Mouse (Mus musculus): ENCODE measurements at regions not wholly inside any gene's neighbourhood (a gene's known extent, or its start where the extent isn't known, plus 50 kb on each side); places are given as distances from the start of the nearest gene placed in this dataset.

DNA sequence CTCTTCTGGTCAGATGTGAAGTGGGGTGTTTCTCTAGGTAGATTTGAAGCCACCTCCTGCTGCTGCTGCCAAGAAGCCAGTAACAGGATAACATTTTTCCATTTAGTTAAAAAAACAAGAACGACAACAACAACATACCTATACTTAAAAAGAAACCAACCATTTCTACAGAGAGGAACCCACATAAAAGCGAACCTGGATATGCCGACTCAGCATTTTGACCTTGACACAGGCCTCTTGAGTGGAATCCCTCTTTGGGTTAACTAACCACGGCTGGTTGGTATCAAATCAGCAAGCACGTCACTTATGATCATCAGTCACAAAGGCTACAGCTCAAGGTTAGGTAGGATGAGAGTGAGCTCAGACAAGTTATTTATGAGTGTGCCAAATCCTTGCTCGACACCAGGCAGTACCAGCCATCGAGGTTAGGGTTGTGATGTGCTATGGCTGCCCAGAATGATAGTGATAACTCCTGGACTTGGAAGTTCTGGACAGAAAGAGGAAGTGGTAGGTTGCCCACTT lies 269.7 kb downstream of the Cbln1 start:
- no peak for DNase-seq (ENCODE audit: low spot score in 2 of 2)

DNA sequence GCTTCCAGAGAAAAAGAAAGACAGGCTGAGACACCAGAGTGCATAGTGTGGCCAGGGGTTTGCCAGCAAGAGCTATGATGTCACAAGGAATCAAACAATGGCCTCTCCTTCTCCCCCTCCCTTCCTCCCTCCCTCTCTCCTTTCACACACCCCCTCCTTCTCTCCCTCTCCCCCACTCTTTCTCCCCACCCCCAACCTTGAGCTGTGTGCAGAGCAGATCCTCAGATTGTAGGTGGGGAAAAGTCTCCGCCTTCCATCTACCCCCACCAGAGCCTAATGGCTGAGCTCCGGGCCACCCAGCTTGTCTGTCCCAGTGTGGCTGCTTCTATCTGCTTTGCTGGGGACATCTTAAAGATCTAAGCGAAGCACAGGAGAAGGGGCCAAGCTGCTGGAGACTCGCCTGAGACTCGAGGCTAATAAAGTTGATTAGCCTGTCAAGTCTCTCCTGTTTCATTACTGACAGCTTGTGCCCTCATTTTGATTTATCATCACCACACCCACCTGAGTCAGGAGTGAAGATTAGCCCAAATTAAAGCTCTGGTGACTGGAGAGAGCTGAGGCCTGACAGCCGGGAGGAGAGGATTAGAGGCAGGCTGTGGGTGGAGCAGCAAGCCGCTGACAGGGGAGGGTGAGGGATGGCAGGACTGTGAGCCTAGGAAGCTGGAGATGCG lies 272.8 kb downstream of the Cbln1 start:
- DNase-seq (ENCODE audit: low spot score in 2 of 2): no peak

- no peak for DNase-seq (ENCODE audit: low spot score in 2 of 2)
Observed at GRCm38 (mm10) chr8:87197867-87198536, 274.4 kb downstream of the Cbln1 start.

DNA sequence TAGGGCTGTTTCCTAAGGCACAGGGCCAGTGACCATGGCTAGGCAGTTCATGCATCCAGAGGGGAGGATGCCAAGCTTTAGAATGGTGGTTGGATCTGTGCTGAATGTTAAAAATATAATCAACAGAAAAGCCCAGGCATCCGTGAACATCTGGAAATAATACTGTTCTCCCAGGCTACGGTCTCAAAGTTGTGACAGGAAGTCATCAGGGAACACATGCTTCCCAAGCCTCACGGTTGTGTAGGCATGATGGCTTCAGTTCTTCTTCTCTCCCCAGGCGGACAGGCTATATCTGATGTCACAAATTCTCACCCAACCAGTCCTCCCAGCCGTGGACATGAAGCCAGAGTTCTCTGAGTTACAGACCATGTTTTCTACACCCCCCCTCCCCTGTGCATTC lies 275.4 kb downstream of the Cbln1 start:
- no peak for DNase-seq (ENCODE audit: low spot score in 2 of 2)

DNA sequence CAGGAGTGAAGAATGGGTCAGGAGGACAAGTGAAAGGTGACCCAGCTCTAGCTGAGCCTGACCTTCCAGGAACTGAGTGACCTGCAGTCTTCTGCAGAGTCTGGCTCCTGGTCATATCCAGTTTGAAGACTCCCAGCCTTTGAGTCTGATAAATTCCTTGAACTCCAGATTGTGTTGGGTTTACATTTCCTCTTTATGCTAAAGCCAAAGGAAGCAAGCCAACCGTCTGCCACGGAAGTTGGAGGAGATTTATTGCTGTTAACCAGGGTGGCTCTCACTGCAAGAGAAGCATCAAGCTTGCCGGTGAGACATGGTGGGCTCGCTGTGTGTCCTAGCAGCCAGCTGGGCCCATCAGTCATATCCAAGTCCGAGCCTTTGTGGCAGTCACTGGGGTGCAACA lies 276.4 kb downstream of the Cbln1 start:
- no peak for DNase-seq (ENCODE audit: low spot score in 2 of 2)

GRCm38 (mm10) chr8:87189791-87190385 lies 282.5 kb downstream of the Cbln1 start:
- DNase-seq (ENCODE audit: low spot score in 2 of 2): no peak

DNA sequence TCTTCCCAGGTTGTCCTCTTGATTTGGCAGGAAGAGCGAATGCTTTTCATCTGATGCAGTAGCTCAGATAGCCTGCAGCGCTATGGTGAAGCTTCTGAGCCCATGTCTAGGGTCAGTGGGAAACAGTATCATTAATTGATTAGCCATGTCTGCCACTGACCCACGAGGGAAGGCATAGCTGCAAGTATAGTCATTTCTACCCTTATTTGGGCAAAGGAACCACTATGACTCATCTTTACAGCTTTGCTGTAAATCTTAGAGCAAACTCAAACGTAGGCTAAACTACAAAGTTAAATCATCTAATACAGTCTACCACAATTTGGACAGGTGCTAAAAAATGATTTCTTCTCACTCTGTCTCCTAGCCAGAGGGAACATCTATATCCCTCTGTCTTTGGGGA lies 289.5 kb downstream of the Cbln1 start:
- DNase-seq (ENCODE audit: low spot score in 2 of 2): no peak

DNA sequence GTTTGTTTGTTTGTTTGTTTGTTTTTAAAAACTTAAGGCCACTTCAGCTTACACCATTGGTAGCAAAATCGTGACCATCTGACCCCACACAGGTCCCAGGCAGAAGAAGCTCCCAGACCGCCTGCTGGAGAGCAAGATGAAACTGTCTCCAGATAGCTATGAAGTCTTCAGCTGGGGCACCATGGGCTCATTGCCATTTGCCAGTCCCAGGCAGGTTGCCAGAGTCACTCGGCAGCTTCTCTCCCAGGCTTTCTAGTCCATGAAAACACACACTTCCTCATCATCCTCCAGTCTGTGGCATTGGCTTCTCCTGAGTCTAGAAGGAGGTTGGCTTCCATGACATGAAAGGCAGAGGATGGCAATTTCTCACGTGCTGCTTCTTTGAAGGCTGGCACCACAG lies 293.5 kb upstream of the N4bp1 start:
- DNase-seq (ENCODE audit: low spot score in 2 of 2): no peak

DNA sequence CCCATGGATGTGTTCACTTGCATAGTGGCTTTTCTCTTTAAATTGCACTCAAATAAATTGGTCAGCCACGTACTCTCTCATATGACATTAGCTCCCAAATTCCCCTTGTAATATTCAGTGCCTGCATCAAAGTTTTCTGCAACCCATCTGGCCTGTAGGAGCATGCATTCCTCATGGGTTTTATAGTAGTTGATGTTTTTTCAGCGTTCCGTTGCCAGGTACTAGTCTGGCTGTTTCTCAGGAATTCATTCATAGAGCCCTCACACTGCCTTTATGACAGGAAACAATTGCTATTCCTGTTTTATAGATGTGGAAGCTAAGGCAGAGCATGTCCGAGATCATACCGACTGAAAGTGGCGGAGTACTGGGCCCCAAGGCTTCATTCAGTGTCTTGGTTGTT lies 292.6 kb upstream of the N4bp1 start:
- DNase-seq (ENCODE audit: low spot score in 2 of 2): no peak

DNA sequence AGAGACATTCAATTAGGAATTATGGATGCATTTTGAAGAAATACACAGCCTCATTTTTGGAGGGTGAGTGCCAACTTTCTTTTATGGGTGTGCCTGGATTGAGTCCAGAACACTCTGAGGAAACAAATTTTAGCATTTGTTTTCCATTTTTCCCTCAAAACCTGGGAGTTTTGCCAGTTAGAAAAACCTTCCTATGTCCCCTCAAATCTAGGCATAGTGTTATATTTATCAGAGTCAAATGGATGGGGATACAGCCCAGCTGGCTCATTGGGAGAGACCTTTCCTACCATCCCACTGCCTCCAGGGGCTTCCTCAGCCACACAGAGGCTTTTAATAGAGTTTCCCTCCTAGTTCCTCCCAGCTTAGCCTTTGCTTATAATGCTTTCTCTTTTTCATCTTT lies 290.0 kb upstream of the N4bp1 start:
- DNase-seq (ENCODE audit: low spot score in 2 of 2): no peak

GRCm38 (mm10) chr8:87173720-87174119 lies 288.7 kb upstream of the N4bp1 start:
- no peak for DNase-seq (ENCODE audit: low spot score in 2 of 2)

DNA sequence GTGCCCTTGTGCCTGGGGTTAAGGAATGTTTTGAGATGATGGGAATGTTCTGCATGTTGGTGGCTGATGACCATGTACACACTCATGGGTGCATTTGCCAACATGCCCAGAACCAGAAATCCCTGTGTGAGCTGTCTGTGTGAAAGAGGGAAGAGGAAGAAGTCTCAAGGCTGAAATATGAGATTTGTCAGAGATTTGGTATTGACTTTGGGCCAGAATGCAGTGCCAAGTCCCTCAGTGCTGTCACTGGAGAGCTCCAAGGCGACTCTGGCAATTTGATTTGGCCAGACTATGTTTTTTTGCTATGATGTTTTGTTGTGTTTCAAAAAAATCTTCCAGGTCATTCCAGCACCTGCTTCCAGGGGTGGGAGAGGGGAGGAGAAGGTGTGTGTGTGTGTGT lies 281.7 kb upstream of the N4bp1 start:
- DNase-seq (ENCODE audit: low spot score in 2 of 2): no peak

- no peak for DNase-seq (ENCODE audit: low spot score in 2 of 2)
Observed at GRCm38 (mm10) chr8:87160416-87160815, 275.4 kb upstream of the N4bp1 start.

DNA sequence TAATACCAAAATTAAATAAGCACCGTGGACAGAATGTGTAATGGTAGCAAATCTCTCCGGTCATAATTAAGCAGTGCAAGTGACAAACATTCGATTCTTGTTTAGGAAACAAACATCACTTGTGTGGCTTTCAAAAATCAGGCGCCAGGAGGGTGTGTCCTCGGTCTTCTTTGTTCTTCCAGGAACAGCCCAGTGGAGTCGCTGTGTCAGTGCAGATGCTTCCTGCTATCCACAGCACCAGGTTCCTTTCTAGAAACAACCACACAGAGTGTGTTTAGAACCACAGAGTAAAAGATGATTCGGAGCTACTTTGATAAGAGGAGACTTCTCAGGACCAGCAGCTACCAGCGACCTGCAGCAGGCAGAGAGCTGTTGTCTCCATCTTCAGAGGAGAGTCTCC lies 273.3 kb upstream of the N4bp1 start:
- no peak for DNase-seq (ENCODE audit: low spot score in 2 of 2)

DNA sequence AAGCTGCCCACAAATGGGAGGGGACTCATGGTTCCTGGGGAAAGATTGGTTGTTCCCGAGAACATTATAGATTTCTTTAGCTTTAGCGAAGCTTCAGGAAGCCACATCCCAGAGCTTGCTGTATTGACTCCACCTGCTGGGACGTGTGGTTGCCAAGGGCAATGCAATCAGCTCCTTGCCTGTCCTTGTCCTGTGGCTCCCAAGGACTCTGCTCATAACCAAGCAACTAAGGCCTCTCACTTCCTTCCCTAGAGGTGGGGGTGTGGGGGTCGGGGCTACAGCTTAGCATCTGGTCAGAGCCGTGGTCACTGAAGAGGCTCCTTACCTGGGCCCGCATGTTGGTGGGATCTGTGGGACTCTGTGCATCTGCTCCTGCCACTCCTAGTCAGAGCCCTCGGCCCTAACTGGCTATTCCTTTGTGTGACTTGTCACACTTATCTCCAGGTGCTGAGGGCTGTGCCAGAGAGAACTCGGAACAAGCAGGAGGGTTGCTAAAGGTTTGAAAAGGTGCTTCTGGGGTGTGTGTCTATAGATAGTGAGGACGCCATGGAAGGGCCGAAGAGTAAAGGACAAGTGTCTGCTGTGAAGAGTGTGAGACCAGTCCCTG lies 270.9 kb upstream of the N4bp1 start:
- DNase-seq (ENCODE audit: low spot score in 2 of 2): no peak

GRCm38 (mm10) chr8:87152068-87152915 lies 267.2 kb upstream of the N4bp1 start:
- DNase-seq (ENCODE audit: low spot score in 2 of 2): no peak

DNA sequence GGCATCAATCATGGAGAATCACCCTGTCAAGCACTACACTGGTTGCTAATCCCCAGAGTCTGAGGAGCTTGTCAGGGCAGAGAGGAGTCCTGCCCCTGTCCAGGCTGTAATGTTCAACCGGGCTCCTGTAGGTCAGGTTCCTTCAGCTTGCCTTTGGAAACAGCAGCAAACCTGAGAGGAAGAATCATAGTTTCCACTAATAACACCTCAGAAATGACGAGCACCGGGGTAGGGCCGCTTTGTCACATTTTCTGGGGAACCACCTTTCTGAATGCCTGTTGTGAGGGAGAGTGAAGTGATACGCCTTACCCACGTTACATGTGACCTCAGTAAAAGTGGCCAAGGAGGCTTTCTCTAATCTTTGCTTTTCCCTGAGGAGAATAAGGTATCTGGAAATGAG lies 263.8 kb upstream of the N4bp1 start:
- DNase-seq (ENCODE audit: low spot score in 2 of 2): no peak

- DNase-seq (ENCODE audit: low spot score in 2 of 2): no peak
Observed at GRCm38 (mm10) chr8:87147704-87148103, 262.6 kb upstream of the N4bp1 start.

DNA sequence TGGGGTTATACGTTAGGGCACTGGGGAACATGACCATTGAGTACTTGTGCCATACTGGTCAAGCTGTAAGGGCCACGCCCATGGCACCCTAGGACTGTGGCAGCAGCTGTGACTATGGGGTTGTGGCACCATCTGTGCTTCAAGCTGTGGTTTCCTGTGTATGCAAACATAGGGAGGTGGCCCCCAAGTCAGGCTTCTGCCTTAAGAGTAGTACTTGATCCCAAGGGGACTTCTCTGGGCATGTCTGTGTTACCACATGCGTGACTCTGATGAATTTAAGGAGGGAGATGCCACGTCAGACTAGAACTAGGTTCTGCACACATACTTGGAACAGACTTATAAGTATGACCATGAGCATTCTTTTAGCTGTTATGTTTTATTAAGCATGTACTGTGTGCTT lies 252.4 kb upstream of the N4bp1 start:
- peak in 1 of 2 experiments; percentile 34 for DNase-seq (ENCODE audit: low spot score in 2 of 2)

DNA sequence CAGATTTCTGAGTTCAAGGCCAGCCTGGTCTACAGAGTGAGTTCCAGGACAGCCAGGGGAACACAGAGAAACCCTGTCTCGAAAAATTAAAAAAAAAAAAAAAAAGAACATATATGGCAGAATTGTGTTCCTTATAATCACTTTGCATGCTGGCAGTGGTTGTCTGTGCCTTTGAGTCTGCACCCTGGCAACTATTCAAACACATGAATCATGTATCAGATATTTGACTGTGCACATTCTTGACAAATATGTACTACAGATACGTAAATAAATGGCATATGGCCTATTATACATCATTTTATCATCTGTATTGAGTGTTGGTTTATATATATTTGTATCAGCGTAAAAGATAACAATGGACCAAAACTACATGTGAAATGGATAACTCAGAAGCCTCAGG lies 246.7 kb upstream of the N4bp1 start:
- DNase-seq (ENCODE audit: low spot score in 2 of 2): no peak

GRCm38 (mm10) chr8:87130691-87131090 lies 245.6 kb upstream of the N4bp1 start:
- DNase-seq (ENCODE audit: low spot score in 2 of 2): no peak

- no peak for DNase-seq (ENCODE audit: low spot score in 2 of 2)
Observed at GRCm38 (mm10) chr8:87128593-87128992, 243.5 kb upstream of the N4bp1 start.
